Mouse (Mus musculus): Measurements from ENCODE around the gene Olfr1029.
"Not testable (repeated sequence)": the region's sequence is repeated elsewhere in the genome, so short reads cannot be mapped to it uniquely, and the experiment has no call there.

Gene Olfr1029

DNA sequence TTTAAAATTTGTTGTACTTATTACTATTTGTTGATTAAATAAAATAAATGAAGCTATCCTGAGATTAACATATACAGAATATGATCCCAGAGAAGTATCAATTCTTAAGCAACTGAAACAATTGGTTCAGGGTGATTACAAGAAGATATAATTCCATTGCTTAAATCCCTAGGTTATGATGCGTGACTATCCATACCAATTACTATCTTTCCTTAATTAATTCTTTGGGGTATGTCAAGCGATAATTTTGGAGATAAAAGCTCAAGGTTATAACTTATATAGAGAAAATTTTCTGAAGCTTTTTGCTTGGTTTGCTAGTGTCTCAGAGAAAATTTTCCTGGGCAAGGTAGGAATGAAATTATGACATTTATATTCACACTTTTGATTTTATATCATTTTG, at the start of gene Olfr1029:
TSS of gene Olfr1029 (plus strand) at position 301 of the 400 bp plus-strand sequence.
- no peak for DNase-seq

DNA sequence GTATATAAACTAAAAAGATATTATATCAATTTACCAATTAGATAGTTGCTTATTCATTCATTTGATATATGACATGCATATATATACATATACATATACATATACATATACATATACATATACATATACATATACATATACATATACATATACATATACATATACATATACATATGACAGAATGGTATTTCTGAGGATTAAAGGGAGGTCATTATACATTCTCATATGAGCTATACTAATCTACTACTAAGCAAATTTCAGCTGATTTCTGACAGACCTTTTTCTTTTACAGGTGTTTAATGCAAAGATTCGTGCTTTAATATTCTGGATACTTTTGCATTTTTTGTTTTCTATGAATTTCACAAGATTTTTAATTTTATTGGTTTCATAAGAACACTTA, 23.6 kb upstream of the Olfr1029 start, which contains the start of gene Olfr1028:
TSS of gene Olfr1028 (plus strand) at position 301 of the 400 bp plus-strand sequence.
- DNase-seq = no peak

GRCm38 (mm10) chr2:85978976-85979375, 5.3 kb downstream of the Olfr1029 start, which contains the start of gene Olfr1030:
TSS of gene Olfr1030 (plus strand) at chr2:85979276.
- DNase-seq = no peak

- no peak for DNase-seq
Observed at GRCm38 (mm10) chr2:85990004-85990403, 16.3 kb downstream of the Olfr1029 start, which contains the start of gene Olfr1031. TSS of gene Olfr1031 (plus strand) at chr2:85990304.

DNA sequence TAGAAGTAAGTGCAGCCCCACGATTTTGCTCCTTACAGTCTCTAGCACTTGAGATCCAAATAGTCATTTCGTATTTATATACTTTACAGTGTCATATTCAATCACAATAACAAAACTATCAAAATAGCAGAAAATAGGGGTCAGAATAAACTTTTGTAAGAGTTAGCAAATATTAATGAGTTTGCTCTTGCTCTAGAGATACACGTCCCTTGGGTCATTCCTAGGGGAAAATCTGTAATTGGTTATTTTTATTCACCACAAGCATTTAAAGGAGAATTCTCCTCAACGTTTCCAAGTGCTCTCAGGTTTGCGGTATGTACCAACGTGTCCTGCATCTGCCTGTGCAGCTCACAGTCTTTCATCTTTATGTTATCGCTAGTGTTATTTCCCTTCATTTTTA, 31.5 kb downstream of the Olfr1029 start, which contains the start of gene Olfr1032:
TSS of gene Olfr1032 (plus strand) at position 301 of the 400 bp plus-strand sequence.
- DNase-seq = no peak

GRCm38 (mm10) chr2:86020406-86020805, 46.7 kb downstream of the Olfr1029 start, which contains the start of gene Olfr1033:
TSS of gene Olfr1033 (plus strand) at chr2:86020633.
- not testable (repeated sequence) for DNase-seq

- DNase-seq = not testable (repeated sequence)
Observed at GRCm38 (mm10) chr2:86021518-86021917, 47.8 kb downstream of the Olfr1029 start.

Measured in cerebellum, adult 11 months (tissue).